Comparison of ENCODE assay signal across 7 mouse cellular contexts in genomic region chr19:61097764-61098163, GRCm38 (mm10). TPM values are rescaled to one million over a fixed set of nuclear protein-coding genes. Genes with fewer than 3 reads are reported as not detected.
DNase-seq lines count a peak whose midpoint lies in the region; TF ChIP-seq lines count a peak whose summit lies in the region.

No protein-coding gene starts in this region.

- H3K27ac ChIP-seq in layer of hippocampus, adult 2 months: no peak overlapping the region

- no peak overlapping the region for H3K4me3 ChIP-seq in layer of hippocampus, adult 2 months

- peak in 1 of 2 experiments; percentile 17 for DNase-seq in layer of hippocampus, adult 2 months (ENCODE audit: low spot score in 2 of 2)
- DNase-seq in layer of hippocampus, postnatal 10 days (ENCODE audit: low spot score in 2 of 2): no peak
- DNase-seq in CD4-positive, CD25-positive, alpha-beta regulatory T cell, adult 2 months (ENCODE audit: low read depth, low spot score): peak; percentile 43
- peak; percentile 10 for DNase-seq in Muller cell, postnatal 12 days (ENCODE audit: inconsistent ontology term)
- peak; percentile 61 for DNase-seq in induced T-regulatory cell, adult 2 months (ENCODE audit: low read depth)
- no peak for DNase-seq in spleen, adult 18-20 months
- DNase-seq in ovary, postnatal 36 days (ENCODE audit: low spot score): no peak

- TF ChIP-seq CTCF in layer of hippocampus, adult 2 months (conservative IDR thresholded peaks at IDR 0.05): peak; percentile 84

RNA-seq across cellular contexts. Expression of gene Zfp950, which starts 42.9 kb away (rescaled TPM):
- 10 to 100 TPM; 42.2 to 51.8 TPM for total RNA-seq in layer of hippocampus, adult 2 months (2021)
- 10 to 100 TPM; 22.7 to 23.4 TPM for total RNA-seq in layer of hippocampus, postnatal 10 days (2021)

Comparison
In these comparisons a context has a peak if more than half of its experiments do, and no peak if none do; other contexts are left out.
1. DNase-seq: peak in CD4-positive, CD25-positive, alpha-beta regulatory T cell, adult 2 months (single experiment), Muller cell, postnatal 12 days (single experiment) and induced T-regulatory cell, adult 2 months (single experiment); none in layer of hippocampus, postnatal 10 days (0 of 2), spleen, adult 18-20 months (0 of 2) and ovary, postnatal 36 days (single experiment).